Mouse (Mus musculus) testis, adult 10 weeks (tissue): Measurements from ENCODE around the gene Gm3159. TPM values are rescaled to one million over a fixed set of nuclear protein-coding genes. Genes with fewer than 3 reads are reported as not detected.

Experiments used
- polyA plus RNA-seq: library from polyadenylated mRNA; stranded (reverse); fragments of 350-450 nt; fragmentation: Illumina TruSeq; extraction: RNeasy Lipid Tissue Mini Kit (QIAGEN cat#74804); gene quantifications from one replicate; pipeline ENCODE4 v1.2.3, GENCODE M21; 2014; ENCODE audit warnings: low read depth, low replicate concordance

Gm3159 gene
- polyA plus RNA-seq = 0.50 TPM

GRCm38 (mm10) chr14:4397226-4397625 lies at the start of gene Gm3159:
Gm3159 (plus strand) TSS chr14:4397526.

GRCm38 (mm10) chr14:4414965-4415835 lies 17.9 kb downstream of the Gm3159 start, which contains the start of gene Gm3164:
Gm3164 (plus strand) TSS chr14:4415448.

GRCm38 (mm10) chr14:4430692-4431091 lies 33.4 kb downstream of the Gm3159 start, which contains the start of gene Gm3173:
Gm3173 (plus strand) TSS chr14:4430992.

Other genes starting within 250 kb of the Gm3159 start
- gene Gm3127, start 232.5 kb upstream of the Gm3159 start, polyA plus RNA-seq = 8.5 TPM
- gene Gm2974, start 214.9 kb upstream of the Gm3159 start, polyA plus RNA-seq = 4.1 TPM
- 3.0 TPM for gene Gm3138, start 147.9 kb upstream of the Gm3159 start, polyA plus RNA-seq
- gene Gm3149, start 80.2 kb upstream of the Gm3159 start, polyA plus RNA-seq = 57.3 TPM
- gene 2610042L04Rik, start 62.8 kb upstream of the Gm3159 start, polyA plus RNA-seq = 2.1 TPM
- gene Gm3164, start 17.9 kb downstream of the Gm3159 start, polyA plus RNA-seq = 2.3 TPM
- 3.7 TPM for gene Gm3173, start 33.5 kb downstream of the Gm3159 start, polyA plus RNA-seq
- 113 TPM for gene Gm3182, start 84.2 kb downstream of the Gm3159 start, polyA plus RNA-seq
- gene Gm3047, start 157.9 kb downstream of the Gm3159 start, polyA plus RNA-seq = not detected
- 24.3 TPM for gene Gm8159, start 234.8 kb downstream of the Gm3159 start, polyA plus RNA-seq